Mouse (Mus musculus): ENCODE data around the gene Fbxl5. TPM values are rescaled to one million over a fixed set of nuclear protein-coding genes. Genes with fewer than 3 reads are reported as not detected.

Fbxl5 gene
- 23.3 and 36.0 TPM in 2 replicates for total RNA-seq (2014; fragmentation: Nextera tagmentation)
- 27.5 and 52.1 TPM in 2 replicates for total RNA-seq (2017)

GRCm38 (mm10) chr5:43821538-43821937 lies at the start of gene Fbxl5:
Gene Fbxl5, minus strand, starts transcription at chr5:43821638.
- ATAC-seq (replicated peaks; ENCODE audit: low FRiP score, low TSS enrichment, poor library complexity, severe bottlenecking): no peak

- ATAC-seq (replicated peaks; ENCODE audit: low FRiP score, low TSS enrichment, poor library complexity, severe bottlenecking): peak; percentile 69
Measured at GRCm38 (mm10) chr5:43868711-43869600, 47.5 kb upstream of the Fbxl5 start.

- ATAC-seq (replicated peaks; ENCODE audit: low FRiP score, low TSS enrichment, poor library complexity, severe bottlenecking): no peak
Measured at GRCm38 (mm10) chr5:43868253-43868652, 46.8 kb upstream of the Fbxl5 start, which contains the start of gene Cd38. Gene Cd38, plus strand, starts transcription at chr5:43868553.

DNA sequence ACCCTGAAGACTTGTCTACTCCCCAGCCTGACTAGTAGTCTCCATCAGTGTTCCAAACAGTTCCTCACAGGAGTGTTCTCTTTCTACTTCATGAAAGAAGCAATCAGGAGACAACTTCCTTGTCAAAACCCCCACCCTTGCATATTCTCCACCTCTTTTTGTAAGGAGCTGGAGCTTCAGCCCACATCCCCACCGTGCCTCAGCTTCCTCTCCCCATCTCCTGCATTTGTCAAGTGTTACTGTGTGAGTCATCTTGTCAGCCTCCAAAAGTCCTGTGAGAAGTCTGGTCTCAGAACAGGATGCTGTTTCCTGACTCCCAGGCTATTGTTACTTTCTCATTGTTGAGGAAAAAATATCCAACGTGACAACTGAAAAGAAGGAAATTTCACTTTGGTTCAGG lies 43.9 kb upstream of the Fbxl5 start:
- no peak for ATAC-seq (replicated peaks; ENCODE audit: low FRiP score, low TSS enrichment, poor library complexity, severe bottlenecking)

DNA sequence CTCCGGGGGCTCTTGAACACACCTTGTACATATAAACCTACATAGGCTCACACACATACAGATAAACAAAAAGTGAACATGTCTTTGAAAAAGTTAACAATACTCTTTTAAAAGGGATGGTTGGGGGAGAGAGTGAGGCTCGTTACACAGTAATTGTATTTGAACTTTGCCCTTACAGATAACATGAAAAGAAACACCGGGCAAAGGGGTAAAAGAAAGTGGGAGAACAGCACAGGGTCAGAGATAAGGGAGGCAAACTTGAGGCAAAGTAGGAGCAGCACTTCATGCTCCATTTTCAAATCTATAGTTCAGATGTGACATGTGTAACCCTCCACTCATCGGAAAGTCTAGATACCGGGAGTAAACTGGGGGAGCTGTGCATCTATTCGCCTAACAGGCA lies 42.2 kb upstream of the Fbxl5 start:
- no peak for ATAC-seq (replicated peaks; ENCODE audit: low FRiP score, low TSS enrichment, poor library complexity, severe bottlenecking)

- no peak for ATAC-seq (replicated peaks; ENCODE audit: low FRiP score, low TSS enrichment, poor library complexity, severe bottlenecking)
Measured at GRCm38 (mm10) chr5:43860670-43861431, 39.4 kb upstream of the Fbxl5 start.

- ATAC-seq (replicated peaks; ENCODE audit: low FRiP score, low TSS enrichment, poor library complexity, severe bottlenecking): no peak
Measured at GRCm38 (mm10) chr5:43860096-43860495, 38.7 kb upstream of the Fbxl5 start.

DNA sequence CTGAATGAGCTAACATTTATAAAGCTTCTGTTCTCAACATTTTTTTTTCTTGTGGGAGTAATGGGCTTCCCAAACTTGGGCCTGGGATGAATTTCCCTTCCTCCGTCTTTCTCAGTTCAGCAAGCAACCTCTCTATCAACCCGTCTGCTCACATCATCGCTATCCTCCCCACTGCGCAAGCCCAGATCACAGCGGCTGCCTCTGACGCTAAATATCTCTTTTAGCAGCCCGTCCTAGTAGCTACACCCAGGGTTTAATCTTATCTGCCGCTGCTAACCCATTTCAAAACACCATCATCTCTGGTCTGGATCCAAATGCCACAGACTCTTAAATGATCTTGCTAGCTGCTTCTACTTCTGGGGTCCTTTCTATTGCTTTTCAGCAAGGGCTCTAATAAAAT lies 38.2 kb upstream of the Fbxl5 start:
- no peak for ATAC-seq (replicated peaks; ENCODE audit: low FRiP score, low TSS enrichment, poor library complexity, severe bottlenecking)

- ATAC-seq (replicated peaks; ENCODE audit: low FRiP score, low TSS enrichment, poor library complexity, severe bottlenecking): no peak
Measured at GRCm38 (mm10) chr5:43855769-43856168, 34.3 kb upstream of the Fbxl5 start.

DNA sequence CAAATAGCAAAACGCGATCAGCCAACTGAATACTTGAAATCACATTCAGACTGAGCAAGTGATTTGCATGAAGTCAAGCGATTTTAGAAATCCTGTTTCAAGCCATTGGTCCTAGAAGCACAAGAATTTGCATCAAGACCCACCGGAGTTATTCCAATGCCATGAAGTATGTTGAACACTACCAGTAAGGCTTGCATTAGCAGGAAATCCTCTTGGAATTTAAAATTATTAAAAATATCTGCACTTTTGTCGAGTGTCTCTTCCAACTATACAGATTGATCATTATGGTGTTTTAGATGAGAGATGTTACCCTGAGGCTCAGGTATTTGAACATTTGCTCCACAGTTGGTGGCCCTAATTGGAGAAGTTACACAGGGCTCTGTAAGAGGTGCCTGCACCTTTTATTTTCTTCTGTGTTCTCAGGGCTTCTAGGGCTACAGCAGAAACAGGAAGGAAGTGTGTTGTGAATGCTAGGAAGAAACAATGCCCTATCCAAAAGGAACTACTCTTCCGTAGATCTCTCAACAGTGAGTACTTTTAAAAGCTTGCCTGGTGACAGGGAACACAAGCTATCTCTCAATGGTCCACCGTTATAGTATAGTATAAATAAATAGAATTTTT lies 32.5 kb upstream of the Fbxl5 start:
- ATAC-seq (replicated peaks; ENCODE audit: low FRiP score, low TSS enrichment, poor library complexity, severe bottlenecking): no peak

DNA sequence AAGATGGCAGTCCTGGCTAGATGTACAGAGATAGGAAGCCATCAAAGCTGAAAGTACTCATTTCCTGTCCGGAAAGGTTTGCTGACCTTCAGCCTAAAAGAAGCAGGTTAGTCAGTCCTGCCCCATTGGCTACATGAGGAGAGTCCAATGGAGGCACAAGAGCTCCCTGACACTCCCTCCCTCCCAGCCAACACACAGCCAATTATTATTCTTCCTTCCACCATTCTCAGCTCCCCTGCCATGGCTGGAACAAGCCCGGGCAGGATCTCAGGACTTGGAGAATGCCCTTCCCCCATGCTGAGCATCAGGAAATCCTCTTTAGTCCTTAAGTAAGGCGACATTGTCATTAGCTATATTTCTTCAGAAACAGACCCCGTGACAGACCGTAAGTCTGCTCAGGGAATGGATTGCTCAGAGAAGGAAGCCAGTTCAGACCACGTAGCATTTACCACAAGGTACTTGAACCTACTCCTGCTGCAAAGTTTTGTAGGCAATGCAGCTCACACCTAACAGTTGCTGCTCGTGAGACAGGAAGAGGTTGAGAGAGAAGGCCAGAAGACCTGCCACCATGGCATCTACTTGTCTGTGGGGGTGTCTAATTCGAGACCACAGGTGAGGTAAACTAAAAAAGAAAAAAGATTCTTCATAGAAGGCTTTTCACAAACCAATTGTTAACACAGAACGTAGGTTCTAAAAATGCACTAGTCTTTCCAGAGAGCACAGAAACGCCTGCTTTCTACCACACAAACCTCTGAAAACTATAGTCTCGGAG lies 31.8 kb upstream of the Fbxl5 start:
- no peak for ATAC-seq (replicated peaks; ENCODE audit: low FRiP score, low TSS enrichment, poor library complexity, severe bottlenecking)

GRCm38 (mm10) chr5:43848275-43848674 lies 26.8 kb upstream of the Fbxl5 start:
- no peak for ATAC-seq (replicated peaks; ENCODE audit: low FRiP score, low TSS enrichment, poor library complexity, severe bottlenecking)

GRCm38 (mm10) chr5:43847555-43847954 lies 26.1 kb upstream of the Fbxl5 start:
- no peak for ATAC-seq (replicated peaks; ENCODE audit: low FRiP score, low TSS enrichment, poor library complexity, severe bottlenecking)

GRCm38 (mm10) chr5:43846227-43846626 lies 24.8 kb upstream of the Fbxl5 start:
- no peak for ATAC-seq (replicated peaks; ENCODE audit: low FRiP score, low TSS enrichment, poor library complexity, severe bottlenecking)

DNA sequence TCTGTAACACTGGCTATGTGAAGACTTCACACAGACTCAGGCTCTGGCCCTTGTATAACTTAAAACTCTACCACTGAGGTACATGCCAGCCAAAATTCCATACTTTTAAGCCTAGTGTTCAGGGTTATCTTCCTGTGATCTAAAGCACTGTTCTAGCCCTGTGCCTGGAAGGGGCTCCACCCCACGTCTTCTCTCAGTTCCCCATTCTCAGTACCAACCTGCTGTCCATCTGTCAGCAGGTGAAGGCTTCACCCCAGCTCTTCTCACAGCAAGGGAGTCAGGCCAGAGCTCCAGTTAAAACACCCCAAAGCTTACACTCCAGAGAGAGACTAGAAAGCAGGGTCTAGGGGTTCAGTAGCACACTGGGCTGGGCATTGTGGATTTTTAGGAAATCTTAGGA lies 24.2 kb upstream of the Fbxl5 start:
- ATAC-seq (replicated peaks; ENCODE audit: low FRiP score, low TSS enrichment, poor library complexity, severe bottlenecking): no peak

- ATAC-seq (replicated peaks; ENCODE audit: low FRiP score, low TSS enrichment, poor library complexity, severe bottlenecking): no peak
Measured at GRCm38 (mm10) chr5:43845083-43845482, 23.6 kb upstream of the Fbxl5 start.

DNA sequence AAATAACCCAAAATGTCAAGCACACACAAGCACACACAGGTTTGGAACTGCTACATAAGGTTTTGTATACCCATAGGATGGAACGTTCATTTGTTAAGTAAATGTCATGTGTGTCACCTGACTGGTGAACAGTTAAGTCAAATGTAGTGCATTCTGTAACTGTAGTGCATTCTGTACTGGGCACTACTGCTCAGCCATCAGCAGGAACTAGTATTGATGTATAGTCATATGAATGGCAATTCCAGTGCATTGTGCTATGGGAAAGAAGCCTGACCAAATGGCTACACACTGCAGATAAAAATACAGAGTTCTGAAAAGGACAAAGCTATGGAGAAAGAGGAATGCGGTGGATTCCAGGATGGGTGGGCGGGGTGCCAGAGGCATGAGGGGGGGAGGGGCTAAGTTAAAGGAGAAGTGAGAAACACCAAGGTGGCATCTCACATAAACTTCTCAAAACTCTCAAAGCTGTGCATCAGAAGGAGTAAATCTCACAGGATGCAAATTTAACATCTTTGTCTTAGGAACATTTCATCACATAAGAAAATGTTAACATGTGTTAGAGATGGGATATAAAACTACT lies 21.2 kb upstream of the Fbxl5 start:
- ATAC-seq (replicated peaks; ENCODE audit: low FRiP score, low TSS enrichment, poor library complexity, severe bottlenecking): no peak

DNA sequence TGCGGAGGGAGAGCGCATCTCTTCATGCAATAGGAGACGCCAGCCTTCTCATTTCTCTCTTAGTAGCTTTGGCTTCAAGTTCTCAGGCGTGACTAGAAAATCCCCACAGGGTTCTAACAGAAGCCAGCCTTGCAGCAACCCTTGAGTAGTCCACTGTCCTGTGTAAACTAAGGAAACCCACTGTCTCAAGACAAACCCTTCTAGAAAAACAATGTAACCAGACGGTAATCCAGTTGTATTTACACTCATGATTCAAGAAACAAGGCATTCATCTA lies 20.5 kb upstream of the Fbxl5 start:
- peak; percentile 41 for ATAC-seq (replicated peaks; ENCODE audit: low FRiP score, low TSS enrichment, poor library complexity, severe bottlenecking)
